Mouse (Mus musculus): ENCODE results near the gene Csrnp3. TPM values are rescaled to one million over a fixed set of nuclear protein-coding genes. Genes with fewer than 3 reads are reported as not detected.
"Not testable (repeated sequence)": the region's sequence is repeated elsewhere in the genome, so short reads cannot be mapped to it uniquely, and the experiment has no call there.

Csrnp3 gene
- 0.87 and 1.0 TPM in 2 replicates for polyA plus RNA-seq (2016; fragmentation: Nextera tagmentation; extraction: Ambion mirVana)

GRCm38 (mm10) chr2:65845551-65845950, at the start of gene Csrnp3:
Gene Csrnp3 (plus strand): TSS chr2:65845767.
- Histone ChIP-seq H3K4me3 (peak within 1 kb of the TSS; percentile 50), H3K27ac (ENCODE audit: poor library complexity, severe bottlenecking) (no peak within 1 kb of the TSS), H3K9me3 (replicated peaks) (0 out of 2 replicates have a peak, but pooled peaks cover 6% of the 10 kb centered on the region), H3K4me2 (peak within 1 kb of the TSS; percentile 90), H3K27me3 (replicated peaks) (no peaks in the 10 kb centered on the region), H3K36me3 (no peaks in the 10 kb centered on the region), H3K4me1 (replicated peaks) (peaks cover 7% of the 10 kb centered on the region; the same call in 1 of the 2 replicates), H3K9ac (peak within 1 kb of the TSS; percentile 48)
- peak; percentile 69; the same call in 1 of the 2 replicates for ATAC-seq (ENCODE audit: insufficient number of reproducible peaks, low FRiP score)
- 0% methylated on average over 6 of the region's 6 CpGs for WGBS

- H3K4me1 ChIP-seq (replicated peaks): no peaks in the 10 kb centered on the region
- H3K9ac ChIP-seq: no peak overlapping the region
- H3K4me2 ChIP-seq: no peak overlapping the region
- H3K4me3 ChIP-seq: no peak overlapping the region
- H3K9me3 ChIP-seq (replicated peaks): peaks cover 9% of the 10 kb centered on the region
- H3K36me3 ChIP-seq: no peaks in the 10 kb centered on the region
- WGBS: 64% methylated on average over 1 of the region's 1 CpGs
- H3K27ac ChIP-seq (ENCODE audit: poor library complexity, severe bottlenecking): no peak overlapping the region
- no peaks in the 10 kb centered on the region for H3K27me3 ChIP-seq (replicated peaks)
- peak; percentile 86 for ATAC-seq (ENCODE audit: insufficient number of reproducible peaks, low FRiP score)
These were observed 44.4 kb upstream of the Csrnp3 start for GRCm38 (mm10) chr2:65801054-65801709.

- no peak overlapping the region for H3K4me3 ChIP-seq
- H3K4me1 ChIP-seq (replicated peaks): no peaks in the 10 kb centered on the region
- no peak overlapping the region for H3K27ac ChIP-seq (ENCODE audit: poor library complexity, severe bottlenecking)
These were observed 39.0 kb upstream of the Csrnp3 start for GRCm38 (mm10) chr2:65806556-65806955.

GRCm38 (mm10) chr2:65811203-65811602, 34.4 kb upstream of the Csrnp3 start:
- not testable (repeated sequence) for H3K4me2 ChIP-seq; H3K4me1 ChIP-seq (replicated peaks); H3K9me3 ChIP-seq (replicated peaks); H3K27ac ChIP-seq (ENCODE audit: poor library complexity, severe bottlenecking); H3K9ac ChIP-seq; H3K36me3 ChIP-seq; ATAC-seq (ENCODE audit: insufficient number of reproducible peaks, low FRiP score); H3K4me3 ChIP-seq; H3K27me3 ChIP-seq (replicated peaks)
- 85% methylated on average over 6 of the region's 6 CpGs for WGBS

More at GRCm38 (mm10) chr2:65806556-65806955, 39.0 kb upstream of the Csrnp3 start:
- H3K27me3 ChIP-seq (replicated peaks): no peaks in the 10 kb centered on the region
- no peaks in the 10 kb centered on the region for H3K9me3 ChIP-seq (replicated peaks)
- WGBS: 78% methylated on average over 6 of the region's 6 CpGs
- H3K36me3 ChIP-seq: no peaks in the 10 kb centered on the region
- H3K9ac ChIP-seq: no peak overlapping the region
- no peak overlapping the region for H3K4me2 ChIP-seq
- peak; percentile 83 for ATAC-seq (ENCODE audit: insufficient number of reproducible peaks, low FRiP score)

- H3K27ac ChIP-seq (ENCODE audit: poor library complexity, severe bottlenecking): no peak overlapping the region
- no peak overlapping the region for H3K9ac ChIP-seq
- WGBS: 42% methylated on average over 20 of the region's 20 CpGs
These were observed 27.3 kb upstream of the Csrnp3 start for GRCm38 (mm10) chr2:65818080-65818796.

GRCm38 (mm10) chr2:65820114-65820769, 25.3 kb upstream of the Csrnp3 start:
- 70% methylated on average over 4 of the region's 4 CpGs for WGBS
- Histone ChIP-seq H3K36me3 (no peaks in the 10 kb centered on the region), H3K27ac (ENCODE audit: poor library complexity, severe bottlenecking) (no peak overlapping the region), H3K4me3 (no peak overlapping the region), H3K4me1 (replicated peaks) (no peaks in the 10 kb centered on the region), H3K27me3 (replicated peaks) (no peaks in the 10 kb centered on the region), H3K9me3 (replicated peaks) (no peaks in the 10 kb centered on the region), H3K4me2 (no peak overlapping the region), H3K9ac (no peak overlapping the region)
- ATAC-seq (ENCODE audit: insufficient number of reproducible peaks, low FRiP score): peak; percentile 63

More at GRCm38 (mm10) chr2:65818080-65818796, 27.3 kb upstream of the Csrnp3 start:
- H3K4me2 ChIP-seq: peak overlapping the region; percentile 56
- ATAC-seq (ENCODE audit: insufficient number of reproducible peaks, low FRiP score): peak; percentile 74
- H3K9me3 ChIP-seq (replicated peaks): no peaks in the 10 kb centered on the region
- H3K27me3 ChIP-seq (replicated peaks): no peaks in the 10 kb centered on the region
- H3K36me3 ChIP-seq: no peaks in the 10 kb centered on the region
- no peaks in the 10 kb centered on the region for H3K4me1 ChIP-seq (replicated peaks)
- peak overlapping the region; percentile 26 for H3K4me3 ChIP-seq

GRCm38 (mm10) chr2:65826314-65826713, 19.3 kb upstream of the Csrnp3 start:
- H3K27ac ChIP-seq (ENCODE audit: poor library complexity, severe bottlenecking): no peak overlapping the region
- ATAC-seq (ENCODE audit: insufficient number of reproducible peaks, low FRiP score): no peak
- H3K27me3 ChIP-seq (replicated peaks): no peaks in the 10 kb centered on the region
- H3K9ac ChIP-seq: no peak overlapping the region
- no peak overlapping the region for H3K4me2 ChIP-seq
- H3K36me3 ChIP-seq: no peaks in the 10 kb centered on the region
- H3K9me3 ChIP-seq (replicated peaks): no peaks in the 10 kb centered on the region
- H3K4me1 ChIP-seq (replicated peaks): no peaks in the 10 kb centered on the region
- WGBS: 79% methylated on average over 2 of the region's 2 CpGs
- H3K4me3 ChIP-seq: no peak overlapping the region

GRCm38 (mm10) chr2:65826801-65827200, 18.8 kb upstream of the Csrnp3 start:
- ATAC-seq (ENCODE audit: insufficient number of reproducible peaks, low FRiP score): no peak
- no peaks in the 10 kb centered on the region for H3K9me3 ChIP-seq (replicated peaks)
- H3K36me3 ChIP-seq: no peaks in the 10 kb centered on the region
- H3K4me1 ChIP-seq (replicated peaks): no peaks in the 10 kb centered on the region
- no peak overlapping the region for H3K27ac ChIP-seq (ENCODE audit: poor library complexity, severe bottlenecking)
- no peak overlapping the region for H3K9ac ChIP-seq
- H3K27me3 ChIP-seq (replicated peaks): no peaks in the 10 kb centered on the region
- H3K4me2 ChIP-seq: no peak overlapping the region
- no peak overlapping the region for H3K4me3 ChIP-seq
- WGBS: 76% methylated on average over 6 of the region's 6 CpGs

- no peaks in the 10 kb centered on the region for H3K36me3 ChIP-seq
- H3K27ac ChIP-seq (ENCODE audit: poor library complexity, severe bottlenecking): no peak overlapping the region
- no peak for ATAC-seq (ENCODE audit: insufficient number of reproducible peaks, low FRiP score)
- no peak overlapping the region for H3K4me2 ChIP-seq
- no peaks in the 10 kb centered on the region for H3K4me1 ChIP-seq (replicated peaks)
- WGBS: 94% methylated on average over 1 of the region's 1 CpGs
- no peak overlapping the region for H3K9ac ChIP-seq
- H3K27me3 ChIP-seq (replicated peaks): no peaks in the 10 kb centered on the region
- no peak overlapping the region for H3K4me3 ChIP-seq
- H3K9me3 ChIP-seq (replicated peaks): no peaks in the 10 kb centered on the region
These were observed 16.9 kb upstream of the Csrnp3 start for GRCm38 (mm10) chr2:65828699-65829098.

GRCm38 (mm10) chr2:65832738-65833395, 12.7 kb upstream of the Csrnp3 start:
- WGBS: 79% methylated on average over 11 of the region's 11 CpGs
- no peak overlapping the region for H3K27ac ChIP-seq (ENCODE audit: poor library complexity, severe bottlenecking)

GRCm38 (mm10) chr2:65833421-65833820, 12.1 kb upstream of the Csrnp3 start:
- WGBS: 74% methylated on average over 7 of the region's 7 CpGs
- Histone ChIP-seq H3K9me3 (replicated peaks) (no peaks in the 10 kb centered on the region), H3K4me3 (no peak overlapping the region), H3K4me2 (no peak overlapping the region), H3K9ac (no peak overlapping the region), H3K4me1 (replicated peaks) (no peaks in the 10 kb centered on the region), H3K36me3 (no peaks in the 10 kb centered on the region), H3K27ac (ENCODE audit: poor library complexity, severe bottlenecking) (no peak overlapping the region), H3K27me3 (replicated peaks) (no peaks in the 10 kb centered on the region)
- ATAC-seq (ENCODE audit: insufficient number of reproducible peaks, low FRiP score): no peak

More at GRCm38 (mm10) chr2:65832738-65833395, 12.7 kb upstream of the Csrnp3 start:
- Histone ChIP-seq H3K4me2 (no peak overlapping the region), H3K36me3 (no peaks in the 10 kb centered on the region), H3K27me3 (replicated peaks) (no peaks in the 10 kb centered on the region), H3K9ac (no peak overlapping the region), H3K9me3 (replicated peaks) (no peaks in the 10 kb centered on the region), H3K4me1 (replicated peaks) (no peaks in the 10 kb centered on the region), H3K4me3 (no peak overlapping the region)
- ATAC-seq (ENCODE audit: insufficient number of reproducible peaks, low FRiP score): no peak

Data from heart, embryonic 12.5 days (tissue).